Mouse (Mus musculus) spleen, adult 12 weeks (tissue): ENCODE results near the gene Slc7a10.

ENCODE experiments used
- DNase-seq: peaks from one replicate; pipeline ENCODE4 v3.0.0; 2022; ENCODE audit warnings: low spot score

Slc7a10 gene

DNA sequence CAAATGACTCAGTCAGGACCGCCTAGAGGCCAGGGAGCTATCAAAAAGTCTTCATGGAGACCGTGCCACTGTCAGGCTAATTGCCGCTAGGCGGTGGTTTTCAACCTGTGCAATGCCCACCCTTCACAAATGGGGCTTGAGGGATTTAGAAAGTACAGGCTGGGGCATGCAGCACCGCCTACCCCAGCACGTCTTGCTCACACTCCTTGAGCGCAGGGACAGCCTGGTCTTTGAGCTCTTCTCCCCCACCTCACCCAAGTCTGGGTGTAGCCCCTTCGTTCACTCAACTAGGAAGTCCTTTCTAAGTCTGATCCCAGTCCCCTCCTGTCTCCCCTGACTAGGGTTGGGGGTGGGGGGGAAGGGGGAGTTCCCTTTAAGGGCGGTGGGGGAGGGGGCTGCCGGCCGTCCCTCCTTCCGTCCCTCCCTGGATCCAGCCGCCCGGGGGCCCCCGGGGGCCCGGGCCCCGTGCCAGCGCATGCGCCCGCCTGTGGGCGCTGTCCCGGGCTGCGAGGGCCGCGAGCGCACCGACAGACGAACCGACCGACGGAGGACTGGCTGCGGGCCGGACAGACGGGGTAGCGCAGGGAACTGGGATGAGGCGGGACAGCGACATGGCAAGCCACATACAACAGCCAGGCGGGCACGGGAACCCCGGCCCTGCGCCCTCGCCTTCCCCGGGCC is at the start of gene Slc7a10:
Slc7a10 (plus strand) TSS at position 497 of the 681 bp plus-strand sequence.
- DNase-seq: no peak

DNA sequence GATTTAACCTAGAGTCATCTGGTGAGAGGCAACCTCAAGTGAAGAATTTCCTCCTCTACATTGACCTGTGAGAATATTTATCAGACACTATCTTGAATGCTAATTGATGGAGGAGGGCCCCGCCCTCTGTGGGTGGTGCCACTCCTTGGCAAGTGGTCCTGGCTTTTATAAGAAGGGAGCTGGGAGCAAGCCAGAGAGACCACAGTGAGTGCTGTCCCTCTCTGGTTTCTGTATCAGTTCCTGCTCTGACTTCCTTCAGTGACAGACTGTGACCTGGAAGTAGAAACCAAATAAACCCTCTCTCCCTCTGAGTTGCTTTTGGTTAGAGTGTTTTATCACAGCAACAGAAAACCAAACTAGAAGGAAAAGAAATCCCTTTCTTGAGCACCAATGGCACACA is 48.7 kb upstream of the Slc7a10 start:
- DNase-seq: no peak

DNA sequence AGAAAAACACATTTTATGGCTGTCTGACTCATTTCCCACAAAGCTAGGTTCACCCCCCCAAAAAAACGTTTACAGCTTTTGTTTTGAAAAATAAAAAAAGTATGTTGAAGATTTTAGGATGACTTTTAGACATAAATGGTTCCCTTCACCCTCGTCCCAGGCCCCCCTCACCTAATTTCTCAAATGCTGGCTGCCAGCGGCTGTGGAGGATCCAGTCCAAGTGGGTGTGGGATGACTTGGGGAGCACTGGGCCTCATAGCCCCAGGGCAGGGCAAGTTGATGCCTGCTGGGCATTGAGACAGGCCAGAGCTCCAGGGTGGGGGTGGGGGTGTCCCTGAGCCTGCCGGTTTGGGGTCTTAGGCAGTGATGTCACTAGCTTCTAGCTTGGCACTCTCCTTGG is 47.7 kb upstream of the Slc7a10 start:
- DNase-seq: no peak

DNA sequence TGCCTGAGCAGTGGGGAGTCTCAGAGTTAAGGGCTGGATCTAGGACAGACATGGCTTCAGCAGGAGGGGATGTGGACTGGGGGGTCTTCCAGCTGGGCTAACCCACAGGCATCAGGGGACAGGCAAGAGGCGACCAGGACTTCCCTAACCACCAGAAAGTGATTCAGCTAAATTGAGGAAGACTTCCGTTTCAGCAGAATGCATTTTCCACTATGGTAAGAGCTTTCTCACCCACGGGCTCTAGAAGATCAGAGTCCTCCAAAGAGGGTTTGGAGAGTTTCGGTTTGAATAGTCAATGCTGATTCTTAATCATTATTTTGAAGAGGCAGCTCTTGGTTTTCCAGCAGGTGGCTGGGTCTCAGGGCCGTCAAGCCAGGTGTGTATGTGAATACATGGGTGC is 46.3 kb upstream of the Slc7a10 start:
- no peak for DNase-seq

GRCm38 (mm10) chr7:35141519-35141918 is 44.7 kb upstream of the Slc7a10 start:
- DNase-seq: no peak

- DNase-seq: no peak
Observed at GRCm38 (mm10) chr7:35142522-35142921, 43.7 kb upstream of the Slc7a10 start.

- no peak for DNase-seq
Observed at GRCm38 (mm10) chr7:35143864-35144618, 42.1 kb upstream of the Slc7a10 start.

DNA sequence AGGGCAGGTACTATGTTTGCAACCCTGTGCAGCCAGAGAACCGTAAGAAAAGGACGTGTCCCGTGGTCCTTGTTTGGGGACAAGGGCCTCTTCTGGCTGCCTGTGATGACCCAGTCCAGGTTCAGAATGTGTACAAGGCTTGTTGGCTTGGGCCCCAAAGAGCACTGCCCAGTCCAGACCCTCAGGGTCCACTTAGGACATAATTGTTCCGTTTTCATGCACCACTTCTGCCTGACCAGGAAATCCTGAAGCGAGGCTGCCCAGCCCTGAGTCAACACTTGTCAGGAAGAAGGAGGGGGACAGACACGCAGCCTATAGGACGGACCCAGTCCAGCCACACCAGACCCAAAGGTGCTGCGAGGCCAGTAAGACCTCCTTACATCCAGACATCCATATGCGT is 41.1 kb upstream of the Slc7a10 start:
- no peak for DNase-seq

DNA sequence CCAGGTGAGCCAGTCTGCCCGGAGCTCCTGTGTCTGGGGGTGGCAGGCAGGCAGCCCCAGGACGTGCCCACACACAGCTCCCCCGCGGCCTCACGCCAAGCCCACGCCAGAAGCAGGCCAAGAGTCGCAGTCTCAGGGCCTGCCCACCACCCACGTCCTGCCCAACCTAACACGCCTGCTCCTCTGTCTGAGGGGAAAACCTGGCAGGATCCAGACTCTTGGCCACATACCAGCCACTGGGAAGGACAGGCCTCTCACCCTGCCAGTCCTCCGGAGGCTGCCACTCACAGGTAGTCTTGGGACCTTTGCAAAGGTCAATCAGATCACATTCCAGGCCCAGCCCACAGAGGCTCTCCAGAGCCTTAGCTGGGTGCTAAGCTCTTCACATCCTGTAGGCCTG is 39.9 kb upstream of the Slc7a10 start:
- no peak for DNase-seq

DNA sequence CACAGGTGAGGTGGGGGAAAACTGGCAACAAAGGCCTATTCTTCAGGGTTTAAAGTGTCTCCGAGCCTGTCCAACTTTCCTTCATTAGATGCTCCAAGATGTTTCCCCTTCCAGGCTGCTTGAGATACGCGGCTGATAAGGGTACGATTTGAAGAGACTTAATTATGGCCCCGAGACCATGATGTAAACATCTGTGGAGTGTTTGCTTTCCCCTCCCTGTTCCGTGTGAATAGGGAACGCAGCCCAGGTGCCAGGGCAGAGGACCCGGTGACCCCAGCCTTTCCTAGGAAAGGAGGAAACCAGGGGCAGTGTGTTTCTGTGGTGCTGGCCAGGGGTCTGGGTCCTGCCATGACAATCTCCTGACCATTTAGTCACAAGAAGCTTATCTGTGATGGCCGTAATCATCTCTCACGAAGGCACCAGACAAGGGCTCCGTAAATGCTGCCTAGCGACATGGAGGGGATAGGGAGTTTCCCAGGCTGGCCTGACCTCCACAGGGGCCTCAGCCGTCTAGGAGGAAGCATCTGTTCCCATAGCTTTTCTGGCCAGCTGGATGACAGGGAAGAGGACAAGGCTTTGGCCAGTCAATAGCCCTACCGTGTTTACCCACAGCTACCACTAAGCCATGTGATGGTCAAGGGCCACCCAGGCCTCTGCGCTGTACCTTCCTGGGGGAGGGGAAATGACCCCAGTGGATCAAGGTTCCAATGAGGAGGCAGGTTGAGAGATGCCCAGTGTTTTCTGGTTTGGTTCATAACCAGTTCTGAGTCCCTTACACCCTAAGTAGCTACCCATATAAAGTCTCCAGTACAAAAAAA is 36.4 kb upstream of the Slc7a10 start:
- no peak for DNase-seq

DNA sequence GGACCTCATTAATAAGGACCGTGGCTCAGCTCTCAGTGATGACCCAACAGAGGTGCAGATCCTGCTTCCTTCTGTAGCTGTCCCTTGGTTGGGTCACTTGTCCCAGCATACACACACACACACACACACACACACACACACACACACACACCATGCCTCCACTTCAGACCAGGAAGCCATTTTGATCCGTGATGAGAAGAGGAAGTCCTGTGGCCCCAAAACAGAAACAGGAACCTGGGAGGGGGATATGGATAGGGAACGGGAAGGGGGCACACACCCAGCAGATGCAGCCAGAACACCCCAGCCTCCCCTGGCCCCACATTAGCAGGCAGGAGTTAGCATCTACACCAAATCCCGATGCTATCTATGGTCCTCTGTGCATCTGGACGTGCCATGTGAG is 35.3 kb upstream of the Slc7a10 start:
- no peak for DNase-seq

GRCm38 (mm10) chr7:35154449-35154848 is 31.7 kb upstream of the Slc7a10 start:
- no peak for DNase-seq

DNA sequence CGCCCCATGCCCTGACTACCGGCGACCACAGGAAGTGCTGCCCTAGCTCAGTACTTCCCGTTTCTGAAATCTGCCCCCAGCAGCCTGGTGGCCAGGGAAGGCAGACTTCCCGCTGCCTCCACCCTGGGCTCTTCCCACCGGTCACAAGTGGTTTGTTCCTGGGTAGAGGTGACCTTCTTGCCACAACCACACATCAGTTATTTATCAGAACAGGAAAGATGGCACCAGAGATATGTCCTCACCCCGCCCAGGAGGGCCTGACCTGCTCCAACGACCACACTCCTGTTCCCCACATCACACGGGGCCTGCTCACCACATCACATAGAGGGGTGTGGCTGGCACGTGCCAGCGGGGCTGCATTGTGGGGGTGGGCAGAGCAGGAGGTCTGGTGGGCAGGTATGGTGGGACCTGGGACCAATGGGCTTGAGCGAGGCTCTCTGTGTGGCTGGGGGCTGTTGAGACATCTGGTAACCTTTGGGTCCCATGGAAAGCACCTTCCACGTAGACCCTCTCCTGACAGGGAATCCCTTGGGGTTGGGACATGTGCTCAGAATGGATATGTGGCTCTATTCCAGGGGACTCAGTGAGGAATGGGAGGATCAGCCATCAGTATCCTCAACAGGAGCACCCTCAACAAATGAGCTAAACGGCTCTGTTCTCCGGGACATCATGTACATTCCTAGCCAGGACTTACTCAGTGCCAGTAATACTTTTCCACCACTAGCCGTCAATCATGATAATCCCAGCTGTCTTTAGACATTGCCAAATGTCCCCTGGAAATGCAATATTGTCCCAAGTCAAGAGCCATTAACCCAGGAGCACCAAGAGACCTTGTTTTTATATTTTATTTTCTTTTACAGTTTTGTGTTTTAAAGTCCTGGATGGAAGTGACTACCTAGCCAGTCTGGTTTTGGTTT is 29.4 kb upstream of the Slc7a10 start:
- DNase-seq: no peak

DNA sequence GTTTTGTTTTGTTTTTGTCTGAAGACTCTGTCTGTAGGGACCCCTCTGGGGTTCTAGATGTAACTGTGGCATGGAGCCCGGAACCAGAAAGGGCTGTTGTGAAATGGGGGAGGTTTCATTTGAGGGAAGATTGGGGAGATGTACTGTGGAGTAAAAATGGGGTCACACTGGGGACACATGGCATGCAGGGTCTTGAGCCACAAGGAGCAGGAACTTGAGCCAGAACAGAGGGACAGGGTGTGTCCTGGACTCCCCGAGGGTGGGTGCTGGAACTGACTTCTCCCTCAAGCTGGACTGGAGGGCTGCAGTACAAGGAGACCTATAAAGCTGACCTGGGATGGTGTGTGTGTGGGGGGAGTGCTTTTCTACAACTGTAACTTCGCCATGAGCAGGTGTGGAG is 28.7 kb upstream of the Slc7a10 start:
- no peak for DNase-seq

DNA sequence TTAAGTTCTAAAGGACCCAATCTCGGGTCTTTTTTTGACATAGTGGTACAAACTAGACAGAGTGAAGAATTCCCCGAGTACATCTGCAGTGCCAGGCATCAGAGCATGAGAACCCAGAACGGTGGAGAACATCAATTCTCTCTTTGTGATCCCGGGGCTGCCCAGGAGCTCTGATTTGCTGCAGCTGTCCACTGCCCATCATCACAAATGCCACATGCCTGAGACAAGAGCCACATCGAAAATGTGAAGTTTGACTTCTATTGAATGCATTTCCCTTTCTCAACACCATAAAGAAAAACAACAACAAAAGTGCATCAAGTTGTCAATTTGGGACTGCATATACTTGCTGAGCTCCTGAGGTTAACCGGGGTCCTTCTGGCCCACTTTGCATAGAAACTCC is 23.7 kb upstream of the Slc7a10 start:
- DNase-seq: no peak

- no peak for DNase-seq
Observed at GRCm38 (mm10) chr7:35163600-35163999, 22.6 kb upstream of the Slc7a10 start.

DNA sequence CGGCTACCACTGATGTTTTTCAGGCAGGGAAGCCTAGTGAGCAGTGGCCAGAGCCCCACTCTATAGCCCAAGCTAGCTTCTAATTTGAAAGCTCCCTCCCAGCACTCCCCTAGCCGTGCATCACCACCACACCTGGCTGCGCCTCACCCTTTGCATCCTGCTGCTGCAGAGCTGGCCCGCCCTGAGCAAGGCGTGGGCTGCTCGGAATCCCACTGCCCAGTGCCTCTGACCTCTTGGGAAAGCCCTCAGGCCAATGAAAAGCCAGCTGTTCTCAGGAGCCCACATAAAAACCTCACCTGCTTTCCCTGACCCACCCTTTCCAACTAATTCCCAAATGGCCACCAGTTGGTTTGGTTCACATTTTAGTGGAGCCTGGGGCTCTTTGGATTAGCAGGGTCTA is 22.1 kb upstream of the Slc7a10 start:
- DNase-seq: no peak

DNA sequence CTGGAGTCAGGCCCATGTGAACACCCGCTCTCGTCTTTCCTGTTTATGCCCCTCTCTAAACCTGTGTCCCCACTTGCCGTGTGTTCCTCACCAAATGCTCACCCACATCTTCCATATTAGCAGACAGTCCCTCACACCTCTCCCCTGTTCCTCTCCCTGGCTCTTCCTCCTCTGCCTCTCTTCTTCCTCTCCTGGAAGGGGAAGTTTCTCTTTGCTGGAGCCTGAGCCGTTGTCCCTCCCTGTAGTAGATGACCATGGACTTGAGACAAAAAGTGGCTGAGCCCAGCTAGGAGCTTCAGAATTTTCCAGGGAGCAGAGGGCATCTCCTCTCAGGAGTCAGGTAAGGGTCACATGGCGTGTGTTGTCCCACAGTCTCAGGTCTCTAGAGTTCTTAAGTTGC is 19.2 kb upstream of the Slc7a10 start:
- no peak for DNase-seq

GRCm38 (mm10) chr7:35167925-35168324 is 18.3 kb upstream of the Slc7a10 start:
- no peak for DNase-seq

DNA sequence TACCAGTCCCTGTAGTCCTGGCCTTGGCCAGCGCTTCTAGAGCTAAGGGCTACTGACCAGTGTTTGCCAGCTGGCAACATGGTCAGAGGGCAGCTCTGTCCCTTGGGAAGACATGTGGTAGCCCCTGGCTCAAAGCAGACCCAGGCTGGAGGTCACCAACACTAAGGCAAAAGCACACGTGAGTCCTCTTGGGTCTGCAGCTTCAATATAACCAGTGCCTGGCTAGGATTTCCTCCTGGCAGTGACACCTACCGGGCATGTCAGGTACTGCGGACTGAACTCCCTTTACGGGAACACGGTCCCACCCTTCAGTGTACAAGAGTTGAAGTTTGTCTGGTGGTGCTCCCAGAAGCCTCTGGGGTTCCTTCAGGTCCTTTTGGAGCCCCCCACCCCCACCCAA is 16.8 kb upstream of the Slc7a10 start:
- DNase-seq: peak; percentile 45

DNA sequence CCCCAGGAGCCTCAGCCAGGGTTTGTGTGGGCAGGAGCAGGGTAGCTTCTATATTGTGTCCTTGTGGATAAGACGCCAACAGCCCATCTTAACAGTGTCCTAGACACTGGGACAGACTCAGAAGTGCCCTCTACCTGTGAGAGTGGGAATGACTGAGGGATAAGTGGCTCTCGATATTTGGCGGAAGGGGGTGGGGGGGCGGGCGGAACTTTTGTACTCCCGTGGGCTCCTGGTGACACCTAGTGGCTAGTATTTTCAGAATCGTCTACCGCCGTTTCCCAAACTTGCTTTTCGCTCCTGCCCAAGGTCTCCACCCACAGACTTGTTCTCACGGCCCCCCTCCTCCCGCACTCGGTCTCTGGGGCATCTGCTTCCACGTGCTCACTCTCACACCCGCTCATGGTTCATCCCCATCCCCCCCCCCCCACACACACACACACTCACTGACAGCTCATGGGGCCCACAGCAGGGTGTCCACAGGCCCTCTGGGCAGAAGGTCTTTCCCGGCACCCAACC is 14.3 kb upstream of the Slc7a10 start:
- no peak for DNase-seq

DNA sequence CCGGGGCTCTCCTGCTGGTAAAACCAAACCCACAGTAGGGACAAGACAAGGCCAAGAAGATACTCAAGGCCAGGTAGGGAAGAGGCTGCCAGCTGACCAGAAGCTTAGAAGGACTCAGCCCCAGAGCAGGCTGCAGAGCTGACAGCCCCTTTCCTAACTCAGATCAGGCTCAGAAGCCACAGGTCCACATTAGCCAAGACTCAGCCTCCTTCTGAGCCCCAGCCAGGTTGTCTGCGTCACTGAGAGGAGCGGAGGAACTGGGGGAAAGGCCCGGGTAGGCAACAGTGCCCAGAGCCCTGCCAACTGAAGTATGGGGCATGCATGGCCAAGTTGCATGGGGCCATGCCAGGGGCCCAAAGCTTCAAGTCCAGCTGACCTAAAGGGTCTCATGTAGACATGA is 13.7 kb upstream of the Slc7a10 start:
- DNase-seq: no peak
